Mouse (Mus musculus) kidney, adult 8-10 months (tissue): ENCODE results near the gene Ankrd9.
A peak's percentile ranks its signal among the peaks of the same experiment; 100 is the strongest.

Experiments
- DNase-seq, 2 experiments: peaks; one replicate each; pipeline ENCODE4 v3.0.0; 2022

Gene Ankrd9

DNA sequence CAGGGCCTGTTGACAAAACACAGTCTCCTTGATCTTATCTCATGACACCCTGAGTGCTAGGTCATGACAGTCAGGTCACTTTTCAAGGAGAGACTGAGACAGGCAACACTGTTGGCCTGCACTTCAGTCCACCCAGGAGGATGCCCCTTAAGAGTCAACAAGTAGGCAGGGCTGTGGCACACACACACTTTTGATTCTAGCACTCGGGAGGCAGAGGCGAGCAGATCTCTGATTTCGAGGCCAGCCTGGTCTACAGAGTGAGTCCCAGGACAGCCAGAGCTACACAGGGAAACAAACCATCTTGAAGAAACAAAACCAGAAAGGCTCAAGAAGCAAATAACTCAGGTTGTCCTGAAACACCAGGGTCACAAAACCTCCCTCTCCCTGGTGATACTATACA lies 10.6 kb upstream of the Ankrd9 start:
- DNase-seq, result no peak

DNA sequence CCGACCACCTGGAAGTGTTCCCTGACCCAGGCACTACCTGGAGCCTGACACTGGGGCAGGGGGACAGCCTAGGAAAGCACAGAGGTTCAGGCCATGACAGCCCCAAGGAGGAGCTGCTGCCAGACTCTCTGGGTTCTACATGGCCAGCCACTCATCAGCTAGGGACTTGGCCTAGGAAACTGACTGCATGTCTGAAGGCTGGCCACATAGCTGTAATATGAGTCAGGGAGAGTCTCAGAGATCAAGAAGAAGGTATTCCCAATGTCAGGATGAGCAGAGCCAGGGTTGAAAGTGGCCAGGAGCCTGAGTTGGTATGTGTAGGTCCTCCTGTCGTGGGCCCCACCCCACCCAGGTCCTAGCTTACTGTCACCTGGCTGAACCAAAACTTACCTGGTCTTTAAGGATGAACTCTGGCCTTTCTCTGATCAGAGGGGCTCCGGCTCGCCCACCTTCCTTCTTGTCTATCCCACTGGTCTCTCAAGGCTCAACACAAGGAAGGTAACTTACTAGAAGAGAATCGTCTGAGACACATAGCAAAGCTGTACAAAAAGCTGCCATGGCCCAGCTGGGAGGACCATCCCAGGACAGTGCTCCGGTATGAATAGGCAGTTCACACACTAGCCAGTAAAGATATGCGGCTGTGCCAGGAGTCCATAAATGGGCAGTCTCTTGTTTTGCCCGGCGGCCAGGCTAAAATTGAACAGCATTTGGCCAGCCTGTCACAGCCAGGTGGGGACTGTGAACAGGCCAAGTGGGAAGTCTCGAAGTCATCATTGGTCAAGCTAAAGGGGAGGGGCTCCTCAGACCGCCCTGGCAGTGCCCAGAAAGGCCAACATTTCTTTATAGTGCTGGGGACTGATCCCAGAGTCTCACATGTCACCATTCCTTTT lies 7.9 kb upstream of the Ankrd9 start:
- DNase-seq, result no peak

DNA sequence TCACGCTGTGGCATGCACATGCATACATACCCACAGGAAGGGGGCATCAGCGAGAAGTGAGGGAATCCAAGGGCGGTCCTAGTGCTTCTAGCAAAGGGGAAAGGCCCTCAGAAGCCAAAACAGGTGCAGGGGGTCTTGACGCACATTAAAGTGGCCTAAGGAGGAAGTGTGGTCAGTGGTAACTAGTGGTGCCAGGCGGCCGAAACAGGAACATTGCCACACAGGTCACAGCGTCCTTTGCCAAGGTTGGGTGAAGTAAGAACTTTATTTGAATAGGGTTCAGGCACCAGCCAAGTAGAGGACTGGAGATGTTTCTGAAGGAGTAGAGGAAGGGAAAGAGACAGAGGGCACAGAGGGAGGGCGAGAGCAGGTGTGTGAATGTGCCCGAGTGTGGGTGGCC lies 6.3 kb upstream of the Ankrd9 start:
- DNase-seq, result no peak

DNA sequence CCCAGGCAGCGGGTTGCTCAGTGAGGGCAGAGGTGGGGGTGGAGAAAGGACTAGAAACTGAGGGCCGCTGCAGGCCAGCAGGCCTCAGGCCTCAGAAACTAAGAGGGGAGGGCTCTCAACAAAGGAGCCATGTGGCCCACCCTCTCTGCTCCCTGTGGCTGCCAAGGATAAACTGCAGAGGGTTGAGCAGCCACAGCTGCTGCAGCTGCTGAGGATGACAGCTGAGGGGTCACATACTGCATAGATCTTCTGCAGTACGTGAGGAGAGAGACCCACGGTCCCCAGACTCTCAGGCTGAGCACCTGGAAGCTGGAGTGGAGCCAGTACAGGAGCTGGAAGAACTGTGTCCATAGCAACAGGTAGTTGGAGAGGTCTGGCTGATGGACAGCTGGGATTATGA lies 5.8 kb upstream of the Ankrd9 start:
- DNase-seq, result no peak

DNA sequence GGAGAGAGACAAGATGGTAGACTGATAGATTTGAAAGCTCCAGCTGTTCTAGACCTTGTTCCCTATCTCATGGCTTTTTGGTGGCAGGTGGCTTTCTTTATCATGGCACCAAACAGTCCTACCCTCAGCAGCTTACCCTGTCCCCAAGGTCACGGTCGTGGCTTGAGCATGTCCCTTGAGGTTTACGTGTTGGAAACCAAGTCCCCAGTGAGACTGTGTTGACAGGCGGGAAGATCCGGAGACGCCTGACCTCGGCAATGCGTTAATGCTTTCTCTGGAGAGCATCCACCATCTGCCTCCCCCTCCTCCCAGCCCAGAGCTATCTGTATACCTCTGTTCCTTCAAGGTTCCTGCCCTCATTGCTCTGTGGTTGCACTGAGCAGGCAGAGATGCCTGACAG lies 4.9 kb upstream of the Ankrd9 start:
- DNase-seq, result no peak

DNA sequence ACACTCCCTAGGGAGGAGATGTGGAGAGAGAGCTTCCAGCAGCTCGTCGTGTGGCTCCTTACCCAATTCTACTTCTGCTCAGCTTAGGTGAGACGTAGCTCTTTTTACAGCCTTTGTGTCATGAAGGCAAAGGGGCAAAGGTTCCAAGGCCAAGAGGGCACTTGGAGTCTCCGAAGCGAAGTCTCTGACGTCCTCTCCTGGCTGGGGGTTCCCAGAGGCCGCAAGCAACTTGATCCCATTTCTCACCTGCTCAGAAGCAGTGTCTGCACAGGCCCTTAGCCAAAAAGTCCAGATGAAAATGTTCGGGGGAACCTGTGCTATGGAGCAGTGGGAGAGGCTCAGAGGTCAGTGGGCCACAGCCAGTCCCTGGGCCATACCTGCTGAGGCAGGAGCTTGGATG lies 4.2 kb upstream of the Ankrd9 start:
- DNase-seq, result no peak

DNA sequence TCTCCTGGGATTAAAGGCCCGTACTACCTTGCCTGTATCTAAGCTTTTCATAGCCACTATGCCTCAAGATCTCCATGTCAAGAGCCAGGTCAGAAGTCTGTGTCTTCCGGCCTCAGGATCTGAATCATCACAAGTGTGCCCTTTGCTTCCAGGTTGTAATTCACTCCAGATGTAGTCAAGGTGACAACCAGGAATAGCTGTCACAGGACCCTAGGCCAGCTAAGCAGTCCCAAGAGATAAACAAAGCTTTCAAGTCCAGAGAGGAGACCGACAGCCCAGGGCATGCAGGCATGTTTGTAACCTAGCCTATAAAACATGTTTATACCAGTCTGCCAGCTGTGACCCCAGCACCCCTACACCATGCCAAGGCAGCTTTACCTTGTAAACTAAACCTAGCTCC lies 2.9 kb upstream of the Ankrd9 start:
- DNase-seq, result no peak

DNA sequence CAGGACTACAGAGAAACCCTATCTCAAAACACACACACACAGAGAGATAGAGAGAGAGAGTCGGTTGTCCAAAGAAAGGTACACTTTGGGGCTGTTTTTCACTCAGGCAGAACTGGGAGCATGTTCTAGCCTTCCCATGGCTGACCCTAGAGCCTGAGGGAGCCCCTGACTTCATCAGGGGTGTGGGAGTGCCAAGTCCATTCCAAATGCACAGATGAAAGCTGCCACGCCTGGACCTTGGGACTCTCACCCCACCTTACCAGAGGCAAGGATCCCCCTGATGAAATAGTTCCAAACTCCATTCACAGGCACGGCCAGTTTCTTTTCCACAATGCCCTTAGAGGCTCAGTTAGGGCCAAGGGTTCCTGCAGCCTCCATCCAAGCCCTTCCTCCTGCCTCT lies 968 bp upstream of the Ankrd9 start:
- no peak for DNase-seq

DNA sequence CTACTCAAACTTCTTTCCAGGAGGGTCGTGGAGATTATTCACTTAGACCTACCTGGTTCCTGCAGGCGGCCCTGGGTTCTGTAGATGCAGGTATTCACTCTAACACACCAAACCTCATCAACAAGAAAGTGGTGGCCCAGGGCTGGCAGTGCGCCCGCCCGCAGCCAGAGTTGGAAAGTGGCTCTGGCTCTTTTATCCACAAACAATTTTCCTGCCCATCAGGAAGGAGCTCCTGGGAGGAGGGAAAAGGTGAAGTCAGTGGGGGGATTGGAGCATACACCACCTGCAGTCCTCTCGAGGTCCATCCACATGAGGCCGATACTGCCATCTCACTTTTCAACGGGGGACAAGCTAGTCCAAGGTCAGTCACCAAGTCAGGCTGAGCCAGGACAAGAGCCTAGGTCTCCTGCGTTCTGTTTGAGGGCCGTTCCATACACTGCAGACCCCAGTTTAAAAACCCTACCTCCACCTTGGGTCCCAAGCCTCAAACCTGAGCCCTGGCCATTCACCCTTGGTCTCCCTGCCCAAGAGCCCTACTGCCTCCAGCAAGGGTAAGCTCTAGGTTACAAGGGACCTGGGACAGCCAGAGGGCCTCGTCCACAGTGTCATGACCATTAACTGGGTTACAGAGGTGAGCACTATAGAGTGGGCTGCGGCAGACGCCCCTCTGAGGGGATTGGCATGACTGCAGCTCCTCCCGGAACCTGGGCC lies 789 bp downstream of the Ankrd9 start:
- DNase-seq, result peak in 1 of 2 experiments; percentile 26

DNA sequence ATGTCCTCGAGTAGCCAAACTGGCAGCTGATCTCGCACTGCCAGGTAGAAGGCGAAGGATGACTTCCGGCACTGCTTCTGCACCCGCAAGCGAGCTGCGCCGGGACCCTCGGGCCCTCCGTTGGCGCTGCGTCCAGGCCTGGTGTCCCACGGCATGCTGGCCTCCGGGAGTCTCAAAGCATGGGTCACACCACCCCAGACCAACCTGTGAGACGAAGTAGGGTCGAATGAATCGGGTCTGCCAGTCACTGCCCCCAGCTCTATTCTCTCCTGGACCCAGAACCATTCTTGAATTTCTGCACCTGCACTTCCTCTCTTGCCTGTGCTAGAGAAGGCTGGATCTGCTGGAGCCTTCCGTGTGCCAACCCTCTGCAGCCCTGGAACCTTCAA lies 1.5 kb downstream of the Ankrd9 start:
- DNase-seq, result no peak

DNA sequence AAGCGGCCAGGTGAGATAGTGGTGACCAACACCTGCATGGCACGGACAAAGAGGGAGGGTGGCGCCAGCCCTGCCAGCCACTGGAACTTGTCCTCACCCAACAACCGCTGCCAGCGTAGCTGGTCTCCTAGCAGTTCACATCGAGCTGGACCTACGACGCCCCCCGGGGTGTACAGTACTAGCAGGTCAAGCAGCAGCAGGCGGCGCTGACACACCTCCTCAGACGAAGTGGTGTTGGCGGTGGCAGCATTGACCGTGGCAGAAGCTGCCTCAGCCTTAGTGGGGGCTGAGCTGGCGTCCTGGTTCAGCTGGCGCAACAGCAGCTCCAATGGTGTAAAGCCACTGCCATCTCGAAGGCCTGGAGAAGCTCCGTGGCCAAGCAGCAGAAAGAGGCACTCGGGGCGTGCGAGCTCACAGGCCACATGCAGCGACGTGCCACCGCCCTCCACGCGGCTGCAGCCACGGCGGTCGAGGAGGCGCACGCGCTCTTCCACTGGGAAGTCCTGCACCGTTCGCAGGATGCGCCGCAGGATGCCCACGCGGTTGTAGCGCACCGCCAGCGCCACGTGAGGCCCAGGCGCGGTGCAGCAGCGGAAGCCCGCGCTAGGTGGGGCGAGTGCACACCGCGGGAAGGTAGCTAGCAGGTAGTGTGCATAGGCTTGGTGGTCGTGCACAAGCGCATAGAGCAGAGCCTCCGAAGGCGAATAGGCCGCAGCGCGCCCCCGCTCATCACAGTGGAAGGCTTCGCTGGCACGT lies 2.1 kb downstream of the Ankrd9 start:
- no peak for DNase-seq

DNA sequence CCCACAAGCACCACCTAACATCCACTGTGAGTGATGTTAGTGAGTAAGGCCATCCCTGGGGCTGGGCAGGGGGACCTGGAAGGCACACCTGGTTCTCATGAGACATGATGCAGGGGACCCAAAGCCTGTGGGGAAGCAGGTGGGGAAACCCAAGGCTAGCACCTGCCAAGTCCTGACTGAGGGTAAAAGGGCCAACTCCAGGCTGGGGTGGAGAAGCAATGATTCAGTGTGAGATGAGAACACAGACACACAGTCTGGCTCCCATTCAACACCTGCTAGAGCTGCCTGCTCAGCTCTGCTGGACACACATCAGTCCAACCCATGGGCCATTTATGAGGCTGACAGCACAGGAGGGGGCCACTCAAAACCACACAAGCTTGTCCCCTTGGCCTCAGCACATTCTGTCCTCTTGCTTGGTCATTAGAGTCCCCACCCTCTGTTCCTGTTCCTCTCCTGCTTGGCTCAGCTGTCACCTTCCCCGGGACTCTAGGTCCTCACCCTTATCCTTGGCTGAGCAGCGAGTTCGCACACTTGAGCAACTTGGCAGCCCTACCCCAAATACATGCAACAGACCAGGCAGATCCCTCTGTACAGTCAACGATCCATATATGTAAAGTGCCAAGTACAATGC lies 2.9 kb downstream of the Ankrd9 start:
- DNase-seq, result no peak

DNA sequence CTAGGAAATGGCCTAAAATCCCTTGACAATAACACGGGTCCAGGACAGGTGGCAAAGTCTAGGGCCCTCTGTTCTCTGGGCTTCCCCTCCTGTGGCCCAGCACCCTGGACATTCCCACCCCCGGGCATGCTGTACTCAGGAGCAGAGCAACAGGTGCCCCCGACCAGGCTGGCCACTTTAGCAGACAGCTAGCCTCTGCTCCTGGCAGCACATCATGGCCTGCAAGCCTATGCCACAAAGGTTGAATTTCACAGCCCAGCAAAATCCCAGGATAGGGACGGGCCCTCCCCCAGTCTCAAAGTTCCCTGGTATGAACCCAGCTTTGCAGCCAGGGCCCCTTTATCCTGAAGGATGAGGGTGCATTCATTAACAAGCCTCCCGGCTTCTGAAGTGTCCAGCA lies 3.5 kb downstream of the Ankrd9 start:
- no peak for DNase-seq

DNA sequence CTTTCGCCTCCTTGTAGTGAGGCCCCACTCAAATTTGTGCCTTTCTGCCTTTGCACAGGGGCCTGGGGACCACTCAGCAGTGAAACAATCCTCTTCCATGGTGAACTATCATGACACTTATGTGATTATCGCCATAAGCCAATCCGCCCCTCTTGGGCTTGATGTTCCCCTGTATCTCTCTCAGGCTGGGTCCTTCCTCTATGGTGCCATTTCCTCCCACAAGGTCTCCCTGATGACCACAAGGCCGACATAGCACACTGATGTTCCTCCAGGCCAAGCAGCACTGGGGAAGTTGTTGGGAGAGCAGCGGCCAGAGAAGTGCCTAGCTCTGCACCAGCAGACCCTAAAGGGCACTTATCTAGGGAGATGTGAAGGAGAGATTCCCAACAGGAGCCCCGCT lies 4.1 kb downstream of the Ankrd9 start:
- DNase-seq, result no peak

DNA sequence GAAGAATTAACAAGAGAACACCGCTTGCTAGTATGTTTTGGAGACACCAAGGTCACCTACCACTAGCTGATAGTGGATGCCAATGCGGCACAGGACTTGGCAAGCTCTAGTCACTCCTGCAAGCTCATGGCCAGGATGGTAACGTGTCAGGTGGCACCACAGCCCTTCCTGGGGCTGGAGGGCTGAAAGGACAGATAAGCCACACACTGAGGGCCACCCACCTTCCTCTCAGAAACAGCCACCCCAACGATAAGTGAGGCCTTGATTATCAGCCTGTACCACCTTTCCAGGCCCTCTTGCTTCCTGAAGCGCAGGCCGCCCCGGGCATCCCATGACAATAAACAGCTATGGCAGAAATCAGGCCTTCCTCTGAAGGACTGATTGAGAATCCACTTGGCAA lies 4.5 kb downstream of the Ankrd9 start:
- DNase-seq, result no peak

DNA sequence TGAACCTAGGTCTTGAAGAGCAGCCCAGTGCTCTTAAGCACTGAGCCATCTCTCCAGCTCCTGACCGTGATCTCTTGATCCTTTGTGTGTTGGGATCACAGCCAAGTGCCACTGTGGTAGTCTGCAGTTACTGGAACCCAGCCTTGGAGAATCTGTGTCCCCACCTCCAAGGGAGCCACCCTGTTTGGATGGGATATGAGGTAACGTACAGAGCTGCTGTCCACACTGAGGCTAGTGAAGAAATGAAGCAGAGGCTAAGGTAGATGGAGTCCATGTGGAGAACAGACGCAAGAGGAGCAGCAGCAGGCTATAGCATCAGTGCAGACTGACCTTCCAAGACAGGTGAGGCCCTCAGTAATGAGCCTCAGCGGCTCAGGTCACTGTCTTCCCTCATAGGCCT lies 5.0 kb downstream of the Ankrd9 start:
- no peak for DNase-seq

DNA sequence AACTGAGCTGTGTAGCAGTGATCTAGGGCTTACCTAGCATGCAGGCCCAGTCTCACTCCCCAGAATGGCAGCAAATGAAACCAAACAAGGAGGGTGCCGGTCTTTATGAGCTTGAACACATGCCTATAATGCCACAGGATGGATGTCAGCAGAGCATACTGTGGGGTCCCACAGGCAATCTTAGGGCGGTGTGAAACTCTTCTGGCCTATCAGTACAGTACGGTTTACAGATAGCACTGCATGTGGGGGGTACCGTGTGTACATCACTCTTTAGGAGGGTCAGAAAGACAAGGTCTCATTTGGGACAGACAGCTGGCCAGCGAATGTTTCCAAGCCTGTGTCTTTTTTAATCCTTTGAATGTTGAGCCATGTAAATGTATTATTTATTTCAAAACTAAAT lies 6.9 kb downstream of the Ankrd9 start:
- no peak for DNase-seq

DNA sequence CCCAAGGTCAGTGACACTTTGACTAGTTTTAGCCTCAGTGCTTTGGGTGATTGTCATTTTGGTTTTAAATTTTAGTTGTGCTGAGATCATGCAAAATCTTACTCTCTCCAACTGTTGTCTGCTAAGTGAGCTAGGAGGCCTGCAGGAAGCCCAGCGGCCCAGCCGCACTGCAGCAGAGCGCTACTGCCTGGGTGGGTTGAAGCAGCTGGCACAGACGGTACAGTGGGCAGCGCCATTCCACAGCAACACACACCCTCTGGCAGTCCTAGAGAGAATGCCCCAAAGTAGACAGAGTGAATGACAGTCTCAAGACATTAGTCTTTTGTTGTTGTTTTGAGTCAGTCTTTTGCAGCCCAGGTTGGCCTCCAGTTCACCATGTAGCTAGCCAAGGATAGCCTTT lies 8.4 kb downstream of the Ankrd9 start:
- no peak for DNase-seq

DNA sequence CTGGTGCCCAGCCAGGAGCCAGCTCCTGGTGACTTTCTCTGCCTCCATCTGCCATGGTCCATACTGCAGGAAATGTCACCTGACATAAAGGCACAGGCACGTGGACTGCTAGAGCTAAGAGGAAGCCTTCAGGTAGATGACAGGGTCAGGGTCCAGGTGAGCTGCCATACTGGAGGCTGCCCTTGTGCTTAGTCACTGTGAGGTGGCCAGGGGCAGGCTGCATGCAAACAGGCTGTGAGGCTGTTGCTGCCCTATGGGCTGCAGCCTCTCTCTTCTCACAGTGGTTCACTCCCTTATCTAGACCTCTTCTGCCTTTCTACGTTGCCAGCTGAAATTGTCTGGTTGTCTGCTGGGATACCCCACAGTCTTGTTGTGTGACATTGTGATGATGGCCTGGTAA lies 11.7 kb downstream of the Ankrd9 start:
- DNase-seq, result no peak

DNA sequence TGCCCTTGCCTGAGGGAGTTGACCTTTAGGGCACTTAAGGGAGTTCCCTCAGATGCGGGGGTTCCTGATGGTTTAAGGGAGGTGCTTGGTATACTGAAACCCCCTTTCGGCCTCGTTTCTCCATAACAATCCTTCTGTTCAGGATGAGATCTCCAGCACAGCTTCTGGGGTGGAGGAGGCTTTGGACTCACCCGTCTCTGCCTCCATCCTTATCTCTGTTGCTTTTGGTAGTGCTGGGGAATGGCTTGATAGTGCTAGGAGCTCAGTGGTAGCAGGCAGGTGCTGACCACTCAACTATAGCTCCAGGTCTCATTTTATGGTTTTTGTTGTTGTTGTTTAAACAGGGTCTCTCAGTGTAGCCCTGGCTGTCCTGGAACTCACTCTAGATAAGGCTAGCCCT lies 12.8 kb downstream of the Ankrd9 start:
- no peak for DNase-seq

DNA sequence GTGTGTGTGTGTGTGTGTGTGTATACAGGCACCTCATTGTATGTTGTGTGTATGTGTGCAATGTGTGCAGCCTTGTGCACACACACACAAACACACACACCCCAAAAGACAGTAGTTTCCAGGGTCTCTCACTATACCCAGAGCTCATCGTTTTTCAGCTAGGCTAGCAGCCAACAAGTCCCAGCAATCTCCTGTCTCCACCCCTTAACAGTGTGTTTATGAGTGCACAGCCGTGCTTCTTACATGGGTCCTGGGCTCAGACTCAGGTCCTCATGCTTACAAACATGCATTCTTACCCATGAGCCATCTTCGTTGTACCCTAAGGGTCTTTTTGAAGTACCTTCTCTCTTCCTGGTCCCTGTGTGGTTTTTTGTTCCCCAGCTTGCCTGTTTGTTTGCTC lies 13.3 kb downstream of the Ankrd9 start:
- DNase-seq, result no peak

DNA sequence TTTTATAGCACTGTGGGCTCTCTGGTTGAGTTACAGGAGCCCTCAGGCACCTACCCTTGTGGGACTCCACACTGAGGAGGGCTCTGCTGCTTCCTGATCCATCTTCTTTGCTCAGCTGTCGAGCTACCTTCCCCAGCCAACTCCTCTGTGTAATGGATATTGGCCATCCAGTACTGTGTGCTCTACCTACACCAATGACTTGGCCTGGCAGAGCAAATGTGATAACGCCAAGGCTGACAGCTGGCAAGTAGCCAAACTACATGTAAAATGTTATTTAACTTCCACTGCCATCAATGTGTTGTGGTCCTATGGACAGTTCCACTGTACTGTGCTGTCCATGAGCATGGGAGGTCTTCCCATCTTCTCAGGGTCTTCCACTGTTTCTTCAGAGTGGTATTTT lies 16.9 kb downstream of the Ankrd9 start:
- DNase-seq, result no peak

DNA sequence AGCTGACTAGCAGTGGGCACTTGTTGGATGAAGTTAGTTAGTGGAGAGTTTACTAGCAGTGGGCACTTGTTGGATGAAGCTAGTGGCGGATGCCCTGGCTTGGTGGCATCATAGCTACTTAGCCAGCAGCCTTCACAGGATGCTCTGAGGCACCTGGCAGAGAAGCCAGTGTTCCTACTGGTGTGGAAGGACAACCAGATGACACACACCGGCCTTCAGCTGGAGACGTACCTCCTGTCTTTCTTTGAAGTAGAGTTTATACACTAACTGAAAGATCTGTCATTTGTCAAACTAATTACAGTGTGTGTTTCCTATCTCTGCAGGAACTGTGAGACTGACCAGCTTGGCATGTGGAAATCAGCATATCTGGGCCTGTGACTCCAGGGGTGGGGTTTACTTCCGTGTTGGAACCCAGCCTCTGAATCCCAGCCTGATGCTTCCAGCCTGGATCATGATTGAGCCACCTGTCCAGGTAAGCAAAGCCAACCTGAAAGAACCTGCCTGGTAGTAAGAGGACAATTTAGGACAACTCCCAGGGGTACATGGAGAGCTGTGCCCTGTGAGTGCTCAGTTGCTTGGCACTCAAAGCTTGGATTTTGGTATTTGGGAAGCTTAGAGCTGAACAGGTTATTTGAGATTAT lies 24.4 kb downstream of the Ankrd9 start:
- no peak for DNase-seq
